Mouse (Mus musculus) kidney, postnatal 36 days (tissue): Measurements from ENCODE around the gene Rbm19.

Experiments used
- DNase-seq, 2 experiments: peaks; one replicate each; pipeline ENCODE4 v3.0.0; 2021 to 2022; ENCODE audit warnings: mixed read lengths in 2 of 2

Gene Rbm19

GRCm38 (mm10) chr5:120167787-120168325, 51.6 kb downstream of the Rbm19 start:
- no peak for DNase-seq

- DNase-seq: no peak
These were observed 55.8 kb downstream of the Rbm19 start for GRCm38 (mm10) chr5:120171865-120172728.

GRCm38 (mm10) chr5:120172729-120173101, 56.5 kb downstream of the Rbm19 start:
- no peak for DNase-seq

- DNase-seq: no peak
These were observed 58.1 kb downstream of the Rbm19 start for GRCm38 (mm10) chr5:120174317-120174716.

GRCm38 (mm10) chr5:120175217-120175616, 59.0 kb downstream of the Rbm19 start:
- no peak for DNase-seq

- DNase-seq: no peak
These were observed 60.2 kb downstream of the Rbm19 start for GRCm38 (mm10) chr5:120176246-120177065.

GRCm38 (mm10) chr5:120177066-120177340, 60.7 kb downstream of the Rbm19 start:
- DNase-seq: no peak

GRCm38 (mm10) chr5:120180102-120180501, 63.8 kb downstream of the Rbm19 start:
- no peak for DNase-seq

- DNase-seq: no peak
These were observed 65.1 kb downstream of the Rbm19 start for GRCm38 (mm10) chr5:120181384-120181783.

GRCm38 (mm10) chr5:120183321-120183720, 67.1 kb downstream of the Rbm19 start:
- DNase-seq: no peak

- DNase-seq: no peak
These were observed 67.5 kb downstream of the Rbm19 start for GRCm38 (mm10) chr5:120183790-120184189.

- no peak for DNase-seq
These were observed 69.7 kb downstream of the Rbm19 start for GRCm38 (mm10) chr5:120185949-120186348.

GRCm38 (mm10) chr5:120188541-120188940, 72.3 kb downstream of the Rbm19 start:
- DNase-seq: no peak

- no peak for DNase-seq
These were observed 73.8 kb downstream of the Rbm19 start for GRCm38 (mm10) chr5:120190001-120190582.

GRCm38 (mm10) chr5:120191620-120192019, 75.4 kb downstream of the Rbm19 start:
- DNase-seq: no peak

- DNase-seq: no peak
These were observed 78.2 kb downstream of the Rbm19 start for GRCm38 (mm10) chr5:120194309-120194941.

GRCm38 (mm10) chr5:120194948-120195347, 78.7 kb downstream of the Rbm19 start:
- DNase-seq: no peak

- no peak for DNase-seq
These were observed 80.6 kb downstream of the Rbm19 start for GRCm38 (mm10) chr5:120196879-120197278.

- no peak for DNase-seq
These were observed 81.6 kb downstream of the Rbm19 start for GRCm38 (mm10) chr5:120197813-120198387.

GRCm38 (mm10) chr5:120199865-120200264, 83.6 kb downstream of the Rbm19 start:
- DNase-seq: no peak

- DNase-seq: no peak
These were observed 88.1 kb downstream of the Rbm19 start for GRCm38 (mm10) chr5:120204316-120204715.

GRCm38 (mm10) chr5:120206313-120206943, 90.2 kb downstream of the Rbm19 start:
- no peak for DNase-seq
